Mouse (Mus musculus): ENCODE results near the gene Cts3. TPM values are rescaled to one million over a fixed set of nuclear protein-coding genes. Genes with fewer than 3 reads are reported as not detected.
"Not testable (repeated sequence)": the region's sequence is repeated elsewhere in the genome, so short reads cannot be mapped to it uniquely, and the experiment has no call there.

Gene Cts3
- not detected in 2 replicates for polyA plus RNA-seq (2015; fragmentation: Nextera tagmentation; extraction: Ambion mirVana)

GRCm38 (mm10) chr13:61570027-61570426 is at the start of gene Cts3:
Gene Cts3 (minus strand): TSS chr13:61570127.
- Histone ChIP-seq H3K9me3 (replicated peaks) (no peaks in the 10 kb centered on the region; the same call in 1 of the 2 replicates), H3K4me2 (no peak within 1 kb of the TSS), H3K27me3 (no peaks in the 10 kb centered on the region), H3K27ac (no peak within 1 kb of the TSS), H3K36me3 (no peaks in the 10 kb centered on the region), H3K4me3 (replicated peaks) (no peak within 1 kb of the TSS), H3K4me1 (replicated peaks) (no peaks in the 10 kb centered on the region), H3K9ac (no peak within 1 kb of the TSS)
- ATAC-seq (ENCODE audit: low read depth) (no peak), DNase-seq (no peak)

GRCm38 (mm10) chr13:61568074-61568473 is 1.9 kb downstream of the Cts3 start, which contains the start of gene Gm49352:
Gene Gm49352 (minus strand): TSS chr13:61568174.
- 27% methylated on average over 1 of the region's 1 CpGs for WGBS (ENCODE audit: insufficient replicate concordance)
- not testable (repeated sequence) for H3K4me3 ChIP-seq (replicated peaks); H3K9ac ChIP-seq; H3K9me3 ChIP-seq (replicated peaks); H3K4me2 ChIP-seq; H3K27me3 ChIP-seq; H3K27ac ChIP-seq; H3K36me3 ChIP-seq; H3K4me1 ChIP-seq (replicated peaks); ATAC-seq (ENCODE audit: low read depth); DNase-seq

- Histone ChIP-seq H3K36me3 (no peaks in the 10 kb centered on the region), H3K4me2 (no peak within 1 kb of the TSS), H3K4me1 (replicated peaks) (no peaks in the 10 kb centered on the region), H3K27ac (no peak within 1 kb of the TSS), H3K9ac (no peak within 1 kb of the TSS), H3K4me3 (replicated peaks) (no peak within 1 kb of the TSS), H3K27me3 (no peaks in the 10 kb centered on the region), H3K9me3 (replicated peaks) (no peaks in the 10 kb centered on the region)
- no peak for ATAC-seq (ENCODE audit: low read depth)
- DNase-seq, result no peak
- WGBS (ENCODE audit: insufficient replicate concordance), result 48% methylated on average over 4 of the region's 4 CpGs
Observed at GRCm38 (mm10) chr13:61541631-61542030, 28.3 kb downstream of the Cts3 start, which contains the start of gene Ctsm. Gene Ctsm (minus strand): TSS chr13:61541839.

Other genes starting within 250 kb of the Cts3 start
- not detected in 2 replicates for gene Cts7, start 211.9 kb downstream of the Cts3 start, polyA plus RNA-seq (2015; fragmentation: Nextera tagmentation; extraction: Ambion mirVana)
- not detected in 2 replicates for gene Ctsm, start 28.3 kb downstream of the Cts3 start, polyA plus RNA-seq (2015; fragmentation: Nextera tagmentation; extraction: Ambion mirVana)
- gene Gm49352, start 2.0 kb downstream of the Cts3 start, polyA plus RNA-seq (2015; fragmentation: Nextera tagmentation; extraction: Ambion mirVana), result not detected in 2 replicates

All from liver, embryonic 13.5 days (tissue).